Mouse (Mus musculus) myocyte (in vitro differentiated cells): ENCODE data around the gene Actn4. TPM values are rescaled to one million over a fixed set of nuclear protein-coding genes. Genes with fewer than 3 reads are reported as not detected.
A peak's percentile ranks its signal among the peaks of the same experiment; 100 is the strongest.

Experiments
- H3K27me3 ChIP-seq: one replicate; pipeline ENCODE4 v1.6.1; 2011; ENCODE audit not compliant: control insufficient read depth, insufficient read depth, insufficient read length
- H3K36me3 ChIP-seq: one replicate; pipeline ENCODE4 v1.6.1; 2011; ENCODE audit not compliant: control insufficient read depth, insufficient read depth
- H3K4me2 ChIP-seq: one replicate; pipeline ENCODE4 v1.6.1; 2011; ENCODE audit warnings: low read depth, control low read depth
- H3K4me3 ChIP-seq: one replicate; pipeline ENCODE4 v1.5.1; 2011; ENCODE audit warnings: mild to moderate bottlenecking, control low read depth, moderate library complexity
- H3K79me2 ChIP-seq: one replicate; pipeline ENCODE4 v1.6.1; 2011; ENCODE audit not compliant: control insufficient read depth, insufficient read depth
- H3ac ChIP-seq: one replicate; pipeline ENCODE4 v1.6.1; 2011; ENCODE audit not compliant: control insufficient read depth, insufficient read length
- CEBPB ChIP-seq: IDR thresholded peaks from 2 replicates; pipeline ENCODE4 v1.6.1; 2011; ENCODE audit warnings: mild to moderate bottlenecking, moderate library complexity; ENCODE audit not compliant: poor library complexity, insufficient read depth, severe bottlenecking
- E2F4 ChIP-seq: IDR thresholded peaks from one replicate; pipeline ENCODE4 v1.6.1; 2011; ENCODE audit warnings: mild to moderate bottlenecking, control low read depth, moderate library complexity; ENCODE audit not compliant: insufficient read depth
- MAX ChIP-seq: IDR thresholded peaks from one replicate; pipeline ENCODE4 v1.6.1; 2011; ENCODE audit warnings: low read depth, mild to moderate bottlenecking, control low read depth
- MYOD1 ChIP-seq, 3 experiments: IDR thresholded peaks; one replicate each; pipeline ENCODE4 v1.6.1; 2011; ENCODE audit warnings: control low read depth in 2 of 3, low read depth in 2 of 3, mild to moderate bottlenecking in 2 of 3, moderate library complexity in 1 of 3; ENCODE audit not compliant: insufficient read length in 2 of 3, control insufficient read depth in 1 of 3
- MYOG ChIP-seq, 3 experiments: IDR thresholded peaks; one replicate each; pipeline ENCODE4 v1.6.1; 2011; ENCODE audit warnings: control low read depth in 2 of 3, low read depth in 2 of 3, mild to moderate bottlenecking in 2 of 3; ENCODE audit not compliant: insufficient read length in 2 of 3, control insufficient read depth in 1 of 3, insufficient read depth in 1 of 3
- POLR2A ChIP-seq: IDR thresholded peaks from one replicate; pipeline ENCODE4 v1.6.1; 2011; ENCODE audit warnings: low read depth, mild to moderate bottlenecking, control low read depth, moderate library complexity; ENCODE audit not compliant: insufficient read length
- POLR2AphosphoS2 ChIP-seq: IDR thresholded peaks from one replicate; pipeline ENCODE4 v1.6.1; 2011; ENCODE audit warnings: low read depth, control low read depth; ENCODE audit not compliant: insufficient read length
- REST ChIP-seq: IDR thresholded peaks from one replicate; pipeline ENCODE4 v1.6.1; 2011; ENCODE audit warnings: mild to moderate bottlenecking, control low read depth, moderate library complexity; ENCODE audit not compliant: insufficient read depth, insufficient read length
- SRF ChIP-seq: IDR thresholded peaks from one replicate; pipeline ENCODE4 v1.6.1; 2011; ENCODE audit warnings: low read depth; ENCODE audit not compliant: control insufficient read depth, insufficient read length
- TCF12 ChIP-seq: IDR thresholded peaks from one replicate; pipeline ENCODE4 v1.6.1; 2011; ENCODE audit warnings: mild to moderate bottlenecking, control low read depth; ENCODE audit not compliant: poor library complexity, insufficient read depth, severe bottlenecking
- TCF3 ChIP-seq: IDR thresholded peaks from one replicate; pipeline ENCODE4 v1.6.1; 2011; ENCODE audit warnings: low read depth, control low read depth; ENCODE audit not compliant: insufficient read length
- USF1 ChIP-seq: IDR thresholded peaks from one replicate; pipeline ENCODE4 v1.6.1; 2011; ENCODE audit warnings: low read depth, mild to moderate bottlenecking, control low read depth, moderate library complexity
- polyA plus RNA-seq: library from polyadenylated mRNA; unstranded; fragments of >200 nt; fragmentation: generic; extraction: Trizol; gene quantifications from one replicate; pipeline ENCODE4 v1.2.1, GENCODE M21; 2012; ENCODE audit warnings: missing spikeins

The Actn4 gene
- polyA plus RNA-seq, 1 experiment = 270 TPM

GRCm38 (mm10) chr7:28903778-28904177 is 58.4 kb downstream of the Actn4 start:
- no peak overlapping the region for H3K4me3 ChIP-seq
- TF ChIP-seq POLR2AphosphoS2 = no peak
- TF ChIP-seq TCF3 = no peak
- no peak for TF ChIP-seq MAX
- no peak for TF ChIP-seq E2F4
- TF ChIP-seq MYOD1 (IDR thresholded peaks at IDR 0.05; ENCODE audit: control insufficient read depth in 1 of 3, insufficient read length in 2 of 3, low read depth in 2 of 3) = peak in 2 of 3 experiments; percentile 26 to 79
- TF ChIP-seq SRF = no peak
- no peak for TF ChIP-seq USF1
- peak in 2 of 3 experiments; percentile 41 to 79 for TF ChIP-seq MYOG (IDR thresholded peaks at IDR 0.05; ENCODE audit: control insufficient read depth in 1 of 3, insufficient read depth in 1 of 3, insufficient read length in 2 of 3, low read depth in 2 of 3)
- no peak for TF ChIP-seq TCF12
- peak; percentile 27 for TF ChIP-seq POLR2A
- H3K27me3 ChIP-seq = no peaks in the 10 kb centered on the region
- H3K4me2 ChIP-seq = peak overlapping the region; percentile 47
- no peak overlapping the region for H3ac ChIP-seq
- H3K79me2 ChIP-seq = no peaks in the 10 kb centered on the region
- H3K36me3 ChIP-seq = peaks cover 78% of the 10 kb centered on the region

- Histone ChIP-seq H3K4me3 (no peak overlapping the region), H3ac (no peak overlapping the region), H3K79me2 (no peaks in the 10 kb centered on the region), H3K4me2 (no peak overlapping the region), H3K36me3 (peaks cover 74% of the 10 kb centered on the region), H3K27me3 (no peaks in the 10 kb centered on the region)
- TF ChIP-seq MYOG (IDR thresholded peaks at IDR 0.05; ENCODE audit: control insufficient read depth in 1 of 3, insufficient read depth in 1 of 3, insufficient read length in 2 of 3, low read depth in 2 of 3) (peak; percentile 53 to 93 (median 87)), TCF3 (peak; percentile 2), POLR2A (peak; percentile 16), SRF (no peak), USF1 (no peak), MYOD1 (IDR thresholded peaks at IDR 0.05; ENCODE audit: control insufficient read depth in 1 of 3, insufficient read length in 2 of 3, low read depth in 2 of 3) (peak; percentile 47 to 79 (median 79)), REST (no peak), TCF12 (peak; percentile 78), MAX (no peak)
Measured at GRCm38 (mm10) chr7:28902809-28903208, 59.3 kb downstream of the Actn4 start.

- no peaks in the 10 kb centered on the region for H3K27me3 ChIP-seq
- H3K4me2 ChIP-seq = no peak overlapping the region
- TF ChIP-seq MYOD1 (IDR thresholded peaks at IDR 0.05; ENCODE audit: control insufficient read depth in 1 of 3, insufficient read length in 2 of 3, low read depth in 2 of 3) (no peak), POLR2A (no peak), TCF3 (no peak), E2F4 (no peak), MAX (no peak), MYOG (IDR thresholded peaks at IDR 0.05; ENCODE audit: control insufficient read depth in 1 of 3, insufficient read depth in 1 of 3, insufficient read length in 2 of 3, low read depth in 2 of 3) (no peak), CEBPB (no peak), TCF12 (no peak), POLR2AphosphoS2 (no peak), USF1 (no peak), REST (no peak)
Measured at GRCm38 (mm10) chr7:28902180-28902579, 60.0 kb downstream of the Actn4 start.

GRCm38 (mm10) chr7:28901311-28902125 is 60.6 kb downstream of the Actn4 start:
- no peak overlapping the region for H3K4me3 ChIP-seq
- H3ac ChIP-seq = no peak overlapping the region

More at GRCm38 (mm10) chr7:28902180-28902579, 60.0 kb downstream of the Actn4 start:
- no peak overlapping the region for H3ac ChIP-seq
- no peaks in the 10 kb centered on the region for H3K79me2 ChIP-seq
- no peak overlapping the region for H3K4me3 ChIP-seq
- peaks cover 74% of the 10 kb centered on the region for H3K36me3 ChIP-seq

GRCm38 (mm10) chr7:28899972-28900371 is 62.2 kb downstream of the Actn4 start:
- no peak overlapping the region for H3K4me3 ChIP-seq
- TF ChIP-seq MAX = no peak
- TF ChIP-seq REST = no peak
- TF ChIP-seq E2F4 = no peak
- no peak for TF ChIP-seq USF1
- TF ChIP-seq POLR2AphosphoS2 = no peak
- TF ChIP-seq TCF12 = no peak
- no peak for TF ChIP-seq SRF
- no peak for TF ChIP-seq MYOD1 (IDR thresholded peaks at IDR 0.05; ENCODE audit: control insufficient read depth in 1 of 3, insufficient read length in 2 of 3, low read depth in 2 of 3)
- no peak for TF ChIP-seq MYOG (IDR thresholded peaks at IDR 0.05; ENCODE audit: control insufficient read depth in 1 of 3, insufficient read depth in 1 of 3, insufficient read length in 2 of 3, low read depth in 2 of 3)
- TF ChIP-seq POLR2A = no peak
- no peak for TF ChIP-seq TCF3
- TF ChIP-seq CEBPB = no peak
- peaks cover 61% of the 10 kb centered on the region for H3K36me3 ChIP-seq
- no peak overlapping the region for H3ac ChIP-seq
- H3K27me3 ChIP-seq = no peaks in the 10 kb centered on the region
- no peaks in the 10 kb centered on the region for H3K79me2 ChIP-seq
- H3K4me2 ChIP-seq = no peak overlapping the region

More at GRCm38 (mm10) chr7:28901311-28902125, 60.6 kb downstream of the Actn4 start:
- Histone ChIP-seq H3K79me2 (no peaks in the 10 kb centered on the region), H3K4me2 (peak overlapping the region; percentile 2), H3K27me3 (no peaks in the 10 kb centered on the region), H3K36me3 (peaks cover 73% of the 10 kb centered on the region)
- TF ChIP-seq POLR2A (peak; percentile 14), TCF3 (no peak)
